Mouse (Mus musculus): ENCODE data around the gene Pak1. TPM values are rescaled to one million over a fixed set of nuclear protein-coding genes. Genes with fewer than 3 reads are reported as not detected.
A peak's percentile ranks its signal among the peaks of the same experiment; 100 is the strongest.

Pak1 gene
- polyA plus RNA-seq, 1 experiment: 3.1 TPM

- H3K27me3 ChIP-seq (ENCODE audit: control insufficient read depth, insufficient read depth, low read length): no peaks in the 10 kb centered on the region
- no peaks in the 10 kb centered on the region for H3K36me3 ChIP-seq (ENCODE audit: control insufficient read depth, insufficient read depth, low read length)
- H3K4me3 ChIP-seq (ENCODE audit: control insufficient read depth, low read depth, low read length): no peak overlapping the region
- TF ChIP-seq CTCF (IDR thresholded peaks at IDR 0.05; ENCODE audit: control insufficient read depth, insufficient read depth, insufficient replicate concordance, low read depth, low read length): no peak
- TF ChIP-seq POLR2A (IDR thresholded peaks at IDR 0.05; ENCODE audit: control insufficient read depth, low read depth, low read length): no peak
- H3K27ac ChIP-seq (ENCODE audit: control insufficient read depth, insufficient read depth, low read depth, low read length): no peak overlapping the region
- peaks cover 8% of the 10 kb centered on the region for H3K4me1 ChIP-seq (ENCODE audit: control insufficient read depth, insufficient read depth, low read length)
These were observed 20.5 kb upstream of the Pak1 start for GRCm38 (mm10) chr7:97767841-97768240.

GRCm38 (mm10) chr7:97769020-97769419, 19.3 kb upstream of the Pak1 start:
- peaks cover 8% of the 10 kb centered on the region for H3K4me1 ChIP-seq (ENCODE audit: control insufficient read depth, insufficient read depth, low read length)

GRCm38 (mm10) chr7:97770841-97771620, 17.3 kb upstream of the Pak1 start:
- H3K27ac ChIP-seq (ENCODE audit: control insufficient read depth, insufficient read depth, low read depth, low read length): 0 out of 2 replicates have a peak overlapping the region, but pooled peaks have one; percentile 4
- no peaks in the 10 kb centered on the region for H3K27me3 ChIP-seq (ENCODE audit: control insufficient read depth, insufficient read depth, low read length)
- H3K4me3 ChIP-seq (ENCODE audit: control insufficient read depth, low read depth, low read length): no peak overlapping the region
- H3K36me3 ChIP-seq (ENCODE audit: control insufficient read depth, insufficient read depth, low read length): no peaks in the 10 kb centered on the region
- peaks cover under 1% of the 10 kb centered on the region; the same call in 1 of the 2 replicates for H3K4me1 ChIP-seq (ENCODE audit: control insufficient read depth, insufficient read depth, low read length)
- TF ChIP-seq POLR2A (IDR thresholded peaks at IDR 0.05; ENCODE audit: control insufficient read depth, low read depth, low read length) (no peak), CTCF (IDR thresholded peaks at IDR 0.05; ENCODE audit: control insufficient read depth, insufficient read depth, insufficient replicate concordance, low read depth, low read length) (no peak)

More at GRCm38 (mm10) chr7:97769020-97769419, 19.3 kb upstream of the Pak1 start:
- no peak overlapping the region for H3K27ac ChIP-seq (ENCODE audit: control insufficient read depth, insufficient read depth, low read depth, low read length)
- H3K36me3 ChIP-seq (ENCODE audit: control insufficient read depth, insufficient read depth, low read length): no peaks in the 10 kb centered on the region
- TF ChIP-seq CTCF (IDR thresholded peaks at IDR 0.05; ENCODE audit: control insufficient read depth, insufficient read depth, insufficient replicate concordance, low read depth, low read length) (no peak), POLR2A (IDR thresholded peaks at IDR 0.05; ENCODE audit: control insufficient read depth, low read depth, low read length) (no peak)
- H3K27me3 ChIP-seq (ENCODE audit: control insufficient read depth, insufficient read depth, low read length): no peaks in the 10 kb centered on the region
- H3K4me3 ChIP-seq (ENCODE audit: control insufficient read depth, low read depth, low read length): no peak overlapping the region

GRCm38 (mm10) chr7:97775380-97775779, 13.0 kb upstream of the Pak1 start:
- Histone ChIP-seq H3K4me3 (ENCODE audit: control insufficient read depth, low read depth, low read length) (no peak overlapping the region), H3K27me3 (ENCODE audit: control insufficient read depth, insufficient read depth, low read length) (no peaks in the 10 kb centered on the region), H3K36me3 (ENCODE audit: control insufficient read depth, insufficient read depth, low read length) (no peaks in the 10 kb centered on the region), H3K4me1 (ENCODE audit: control insufficient read depth, insufficient read depth, low read length) (no peaks in the 10 kb centered on the region), H3K27ac (ENCODE audit: control insufficient read depth, insufficient read depth, low read depth, low read length) (no peak overlapping the region)
- no peak for TF ChIP-seq CTCF (IDR thresholded peaks at IDR 0.05; ENCODE audit: control insufficient read depth, insufficient read depth, insufficient replicate concordance, low read depth, low read length)

GRCm38 (mm10) chr7:97775923-97776322, 12.4 kb upstream of the Pak1 start:
- TF ChIP-seq CTCF (IDR thresholded peaks at IDR 0.05; ENCODE audit: control insufficient read depth, insufficient read depth, insufficient replicate concordance, low read depth, low read length): no peak
- no peak for TF ChIP-seq POLR2A (IDR thresholded peaks at IDR 0.05; ENCODE audit: control insufficient read depth, low read depth, low read length)
- H3K4me1 ChIP-seq (ENCODE audit: control insufficient read depth, insufficient read depth, low read length): no peaks in the 10 kb centered on the region
- no peaks in the 10 kb centered on the region for H3K36me3 ChIP-seq (ENCODE audit: control insufficient read depth, insufficient read depth, low read length)
- no peaks in the 10 kb centered on the region for H3K27me3 ChIP-seq (ENCODE audit: control insufficient read depth, insufficient read depth, low read length)
- no peak overlapping the region for H3K4me3 ChIP-seq (ENCODE audit: control insufficient read depth, low read depth, low read length)
- no peak overlapping the region for H3K27ac ChIP-seq (ENCODE audit: control insufficient read depth, insufficient read depth, low read depth, low read length)

GRCm38 (mm10) chr7:97777191-97777590, 11.2 kb upstream of the Pak1 start:
- Histone ChIP-seq H3K4me3 (ENCODE audit: control insufficient read depth, low read depth, low read length) (no peak overlapping the region), H3K36me3 (ENCODE audit: control insufficient read depth, insufficient read depth, low read length) (no peaks in the 10 kb centered on the region), H3K27me3 (ENCODE audit: control insufficient read depth, insufficient read depth, low read length) (no peaks in the 10 kb centered on the region), H3K4me1 (ENCODE audit: control insufficient read depth, insufficient read depth, low read length) (no peaks in the 10 kb centered on the region), H3K27ac (ENCODE audit: control insufficient read depth, insufficient read depth, low read depth, low read length) (no peak overlapping the region)
- TF ChIP-seq CTCF (IDR thresholded peaks at IDR 0.05; ENCODE audit: control insufficient read depth, insufficient read depth, insufficient replicate concordance, low read depth, low read length) (no peak), POLR2A (IDR thresholded peaks at IDR 0.05; ENCODE audit: control insufficient read depth, low read depth, low read length) (no peak)

- Histone ChIP-seq H3K4me1 (ENCODE audit: control insufficient read depth, insufficient read depth, low read length) (no peaks in the 10 kb centered on the region), H3K36me3 (ENCODE audit: control insufficient read depth, insufficient read depth, low read length) (no peaks in the 10 kb centered on the region), H3K27me3 (ENCODE audit: control insufficient read depth, insufficient read depth, low read length) (no peaks in the 10 kb centered on the region), H3K4me3 (ENCODE audit: control insufficient read depth, low read depth, low read length) (no peak overlapping the region), H3K27ac (ENCODE audit: control insufficient read depth, insufficient read depth, low read depth, low read length) (no peak overlapping the region)
- no peak for TF ChIP-seq CTCF (IDR thresholded peaks at IDR 0.05; ENCODE audit: control insufficient read depth, insufficient read depth, insufficient replicate concordance, low read depth, low read length)
- no peak for TF ChIP-seq POLR2A (IDR thresholded peaks at IDR 0.05; ENCODE audit: control insufficient read depth, low read depth, low read length)
These were observed 8.1 kb upstream of the Pak1 start for GRCm38 (mm10) chr7:97780222-97780621.

All from testis, adult 2 months (tissue).